Mouse (Mus musculus): Measurements from ENCODE around the gene Eral1.

Eral1 gene

GRCm38 (mm10) chr11:78037831-78038752 lies 42.1 kb downstream of the Eral1 start, which contains the start of gene Flot2:
Gene Flot2, plus strand, starts transcription at chr11:78037931.
- DNase-seq (ENCODE audit: low spot score in 2 of 2): peak; percentile 55 to 85

GRCm38 (mm10) chr11:78036791-78037190 lies 43.4 kb downstream of the Eral1 start:
- no peak for DNase-seq (ENCODE audit: low spot score in 2 of 2)

GRCm38 (mm10) chr11:78033931-78034617 lies 46.1 kb downstream of the Eral1 start:
- DNase-seq (ENCODE audit: low spot score in 2 of 2): peak in 1 of 2 experiments; percentile 64

- DNase-seq (ENCODE audit: low spot score in 2 of 2): no peak
Measured at GRCm38 (mm10) chr11:78032809-78033195, 47.4 kb downstream of the Eral1 start.

- DNase-seq (ENCODE audit: low spot score in 2 of 2): peak; percentile 92 to 96
Measured at GRCm38 (mm10) chr11:78031947-78032808, 48.0 kb downstream of the Eral1 start, which contains the start of gene Dhrs13. Gene Dhrs13, plus strand, starts transcription at chr11:78032280.

GRCm38 (mm10) chr11:78031389-78031788 lies 48.8 kb downstream of the Eral1 start:
- DNase-seq (ENCODE audit: low spot score in 2 of 2): no peak

GRCm38 (mm10) chr11:78030600-78030999 lies 49.6 kb downstream of the Eral1 start:
- DNase-seq (ENCODE audit: low spot score in 2 of 2): no peak

- DNase-seq (ENCODE audit: low spot score in 2 of 2): peak in 1 of 2 experiments; percentile 63
Measured at GRCm38 (mm10) chr11:78029240-78029639, 50.9 kb downstream of the Eral1 start.

- DNase-seq (ENCODE audit: low spot score in 2 of 2): peak; percentile 31 to 82
Measured at GRCm38 (mm10) chr11:78023607-78024006, 56.6 kb downstream of the Eral1 start.
